Mouse (Mus musculus) urinary bladder, postnatal 25 days (tissue): ENCODE measurements around the gene Mst1.
A peak's percentile ranks its signal among the peaks of the same experiment; 100 is the strongest.

Source experiments
- DNase-seq: peaks from one replicate; pipeline ENCODE4 v3.0.0; 2022; ENCODE audit warnings: low spot score

Mst1 gene

GRCm38 (mm10) chr9:108057262-108057562 is 23.0 kb upstream of the Mst1 start:
- no peak for DNase-seq

GRCm38 (mm10) chr9:108058291-108058690 is 21.9 kb upstream of the Mst1 start:
- DNase-seq, result no peak

GRCm38 (mm10) chr9:108062142-108062541 is 18.1 kb upstream of the Mst1 start:
- DNase-seq, result no peak

DNA sequence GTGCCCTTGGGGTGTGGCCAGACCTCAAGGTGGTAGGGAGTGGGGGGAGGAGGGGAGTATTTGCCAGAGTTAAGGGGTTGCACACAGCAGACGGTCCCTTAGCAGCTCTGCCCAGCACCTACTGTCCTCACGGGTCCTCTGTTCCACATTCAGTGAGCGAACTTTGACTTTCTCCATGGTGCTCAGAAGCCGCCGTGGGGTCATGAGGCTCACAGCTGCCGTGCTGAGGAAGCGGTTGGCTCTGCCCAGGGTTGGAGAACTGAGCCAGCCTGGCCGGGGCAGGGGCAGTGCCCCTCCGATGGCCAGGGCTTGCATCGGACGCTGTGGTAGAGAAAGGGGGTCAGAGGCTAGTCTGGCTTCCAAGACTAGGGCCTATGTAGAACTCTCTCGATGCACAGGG is 16.9 kb upstream of the Mst1 start:
- no peak for DNase-seq

- peak; percentile 56 for DNase-seq
These were observed 14.7 kb upstream of the Mst1 start for GRCm38 (mm10) chr9:108065491-108066011.

DNA sequence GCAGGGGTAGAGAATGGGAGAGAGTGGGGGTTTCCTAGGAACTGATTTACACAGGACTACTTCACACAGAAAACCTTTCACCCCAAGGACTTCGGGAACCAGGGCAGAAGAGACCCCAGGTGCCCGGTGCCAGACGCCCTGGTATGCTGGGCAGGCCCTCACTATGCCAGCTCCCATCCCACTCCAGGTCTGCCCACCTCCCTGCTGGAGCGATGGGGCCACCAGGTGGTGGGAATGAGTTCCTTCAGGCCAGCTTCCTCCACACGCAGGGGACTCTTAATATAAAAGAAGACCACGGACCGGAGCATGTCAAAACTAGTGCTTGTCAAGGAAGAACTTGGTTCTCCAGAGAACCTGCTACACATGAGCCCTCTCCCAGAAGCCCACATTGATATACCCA is 13.0 kb upstream of the Mst1 start:
- no peak for DNase-seq

- peak; percentile 81 for DNase-seq
These were observed 12.3 kb upstream of the Mst1 start for GRCm38 (mm10) chr9:108067900-108068299.

DNA sequence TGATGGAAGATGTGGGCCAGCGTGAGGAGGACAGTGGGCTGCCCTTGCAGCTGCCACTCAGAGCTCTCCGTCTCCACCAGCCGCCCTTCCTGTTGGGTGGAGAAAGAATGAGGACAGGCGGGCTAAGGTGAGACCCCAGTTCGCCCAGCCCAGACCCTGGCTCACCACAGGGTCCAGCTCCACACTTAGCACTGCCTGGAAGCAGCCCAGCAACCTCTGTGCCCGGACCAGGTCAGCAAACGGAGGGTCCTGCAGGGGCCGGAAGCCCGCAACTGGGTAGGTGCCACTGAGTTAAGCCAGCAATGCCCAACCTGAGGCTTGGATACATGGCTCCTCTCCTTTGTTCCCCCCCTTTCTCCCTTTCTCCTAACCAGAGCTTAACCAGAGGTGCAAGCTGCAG is 11.2 kb upstream of the Mst1 start:
- DNase-seq, result no peak

GRCm38 (mm10) chr9:108069529-108069928 is 10.7 kb upstream of the Mst1 start:
- no peak for DNase-seq

DNA sequence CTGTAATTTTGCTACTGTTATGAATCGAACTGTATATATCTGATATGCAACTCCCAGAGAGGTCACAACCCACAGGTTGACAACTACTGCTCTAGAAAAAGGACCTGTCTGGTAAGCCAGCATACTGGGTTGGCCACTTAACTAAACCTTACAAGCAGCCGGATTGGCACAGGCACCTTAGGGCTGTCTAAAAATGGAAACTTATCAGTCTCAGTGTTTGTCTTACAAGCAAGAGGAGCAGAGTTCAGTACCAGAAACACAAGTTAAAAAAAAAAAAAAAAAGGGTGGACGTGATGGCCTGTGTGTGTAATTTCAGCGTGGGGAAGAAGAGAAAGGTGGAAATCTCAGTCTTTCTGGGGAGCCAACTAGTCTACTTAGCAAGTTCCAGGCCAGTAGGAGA is 8.4 kb upstream of the Mst1 start:
- DNase-seq, result no peak

- DNase-seq, result no peak
These were observed 7.7 kb upstream of the Mst1 start for GRCm38 (mm10) chr9:108072481-108072924.

- DNase-seq, result no peak
These were observed 6.9 kb upstream of the Mst1 start for GRCm38 (mm10) chr9:108073141-108073930.

GRCm38 (mm10) chr9:108082549-108082948 is 2.3 kb downstream of the Mst1 start:
- no peak for DNase-seq

DNA sequence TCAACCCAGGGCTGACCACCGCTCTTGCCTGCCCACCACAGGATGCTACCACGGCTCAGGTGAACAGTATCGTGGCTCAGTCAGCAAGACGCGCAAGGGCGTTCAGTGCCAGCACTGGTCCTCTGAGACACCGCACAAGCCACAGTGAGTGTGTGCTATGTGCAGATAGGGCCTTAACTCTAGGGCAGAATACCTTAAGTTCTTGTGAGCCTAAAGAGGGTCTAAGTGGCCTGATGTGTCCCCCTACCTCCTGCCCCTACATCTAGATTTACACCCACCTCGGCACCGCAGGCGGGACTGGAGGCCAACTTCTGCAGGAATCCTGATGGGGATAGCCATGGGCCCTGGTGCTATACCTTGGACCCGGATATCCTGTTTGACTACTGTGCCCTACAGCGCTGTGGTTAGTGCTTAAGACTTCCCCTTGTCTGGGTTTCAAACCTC is 2.8 kb downstream of the Mst1 start, which contains the start of gene Rnf123:
TSS of gene Rnf123 (minus strand) at position 359 of the 444 bp plus-strand sequence.
- DNase-seq, result no peak

DNA sequence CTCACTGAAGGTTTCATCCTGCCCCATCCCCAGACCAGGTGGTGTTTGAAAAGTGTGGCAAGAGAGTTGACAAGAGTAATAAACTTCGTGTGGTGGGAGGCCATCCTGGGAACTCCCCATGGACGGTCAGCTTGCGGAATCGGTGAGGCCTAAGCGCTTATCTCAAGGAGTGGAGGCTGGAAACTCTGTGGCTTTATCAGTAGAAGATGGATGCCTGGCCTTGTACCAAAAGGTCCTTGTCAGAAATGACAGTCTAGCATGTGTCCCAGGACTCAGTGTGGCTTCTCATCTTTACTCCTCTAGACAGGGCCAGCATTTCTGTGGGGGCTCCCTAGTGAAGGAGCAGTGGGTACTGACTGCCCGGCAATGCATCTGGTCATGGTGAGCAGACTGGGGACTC is 3.3 kb downstream of the Mst1 start:
- DNase-seq, result no peak

DNA sequence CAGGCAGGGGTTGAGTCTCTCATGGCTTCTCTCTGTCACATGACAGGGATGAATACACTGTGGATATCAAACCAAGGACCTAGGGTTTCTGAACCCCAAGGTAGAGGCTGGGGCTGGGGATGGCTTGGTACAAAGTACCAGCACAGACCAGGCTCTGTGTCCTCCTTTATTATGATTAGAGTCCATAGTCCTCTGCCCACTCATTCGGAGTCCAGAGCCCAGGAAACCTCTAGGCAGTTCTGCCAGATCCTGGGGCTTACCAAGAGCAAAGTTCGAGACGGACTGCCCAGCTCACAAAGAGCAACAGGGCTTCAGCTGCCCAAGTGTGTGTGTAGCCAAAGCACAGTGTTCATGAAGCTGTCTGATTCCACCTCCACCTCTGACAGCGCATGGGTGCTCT is 5.0 kb downstream of the Mst1 start:
- DNase-seq, result no peak

- DNase-seq, result no peak
These were observed 10.4 kb downstream of the Mst1 start for GRCm38 (mm10) chr9:108090611-108091120.

- no peak for DNase-seq
These were observed 13.3 kb downstream of the Mst1 start for GRCm38 (mm10) chr9:108093586-108093985.

- DNase-seq, result peak; percentile 94
These were observed 14.1 kb downstream of the Mst1 start, which contains the start of gene Apeh for GRCm38 (mm10) chr9:108094184-108094941. Gene Apeh (minus strand): TSS chr9:108094606.

DNA sequence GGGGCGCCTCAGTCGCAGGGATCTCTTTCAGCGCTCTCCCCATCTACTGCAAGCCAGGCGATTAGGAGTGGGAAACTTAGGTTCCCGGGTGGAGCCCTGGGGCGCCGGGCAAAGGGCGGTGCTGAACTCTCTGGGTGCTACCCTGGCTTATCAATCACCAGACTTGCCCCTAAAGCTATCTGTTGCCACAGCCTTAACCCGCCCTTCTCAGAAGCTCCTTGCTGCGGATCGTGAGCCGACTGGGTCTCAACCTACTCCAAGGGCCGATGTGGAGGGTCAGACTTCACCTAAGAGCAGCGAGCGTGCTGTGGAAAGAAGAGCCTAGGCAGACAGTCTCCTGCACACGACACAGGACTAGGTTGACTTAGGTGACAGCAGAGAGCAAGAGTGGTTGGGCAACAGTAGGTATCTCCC is 14.8 kb downstream of the Mst1 start:
- DNase-seq, result peak; percentile 38

DNA sequence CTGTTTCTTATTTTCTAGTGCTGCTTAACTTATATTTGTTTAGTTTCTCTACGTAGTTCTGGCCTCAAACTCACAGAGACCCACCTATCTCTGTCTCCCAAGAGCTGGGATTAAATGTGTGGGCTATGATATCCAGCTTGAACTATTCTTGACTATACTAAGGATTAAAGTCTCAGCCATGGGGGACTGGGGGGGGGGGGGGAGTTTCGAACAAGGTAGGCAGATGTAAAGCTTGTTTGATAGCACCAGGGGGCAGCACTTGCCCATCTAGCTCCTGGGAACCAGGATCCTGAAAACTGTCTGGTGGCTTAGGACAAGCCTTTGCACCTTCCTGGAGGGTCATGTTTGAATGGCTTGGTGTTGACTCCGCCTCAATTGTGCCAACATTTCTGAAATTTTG is 15.3 kb downstream of the Mst1 start:
- DNase-seq, result peak; percentile 61

GRCm38 (mm10) chr9:108095949-108096712 is 15.9 kb downstream of the Mst1 start:
- DNase-seq, result no peak
